Mouse (Mus musculus) liver, embryonic 15.5 days (tissue): ENCODE data around the gene Lims1. TPM values are rescaled to one million over a fixed set of nuclear protein-coding genes. Genes with fewer than 3 reads are reported as not detected.

Experiments
- ATAC-seq: fragments of 200-750 bp; cut with Nextera tagmentation; 2 replicates; pipeline ENCODE4 v1.8.0; 2017; ENCODE audit warnings: moderate number of reproducible peaks, mild to moderate bottlenecking, moderate library complexity; ENCODE audit not compliant: insufficient read depth
- H3K27ac ChIP-seq: fragments of 300-500 bp; sonication (generic); replicated peaks from 2 replicates; pipeline ENCODE4 v1.5.1; 2015; ENCODE audit warnings: mild to moderate bottlenecking, inconsistent platforms
- H3K27me3 ChIP-seq: fragments of 300-500 bp; sonication (generic); 2 replicates; pipeline ENCODE4 v1.6.1; 2015; ENCODE audit warnings: mild to moderate bottlenecking, inconsistent platforms
- H3K36me3 ChIP-seq: fragments of 300-500 bp; sonication (generic); replicated peaks from 2 replicates; pipeline ENCODE4 v1.6.1; 2015; ENCODE audit warnings: moderate library complexity, mild to moderate bottlenecking, inconsistent platforms
- H3K4me1 ChIP-seq: fragments of 300-500 bp; sonication (generic); replicated peaks from 2 replicates; pipeline ENCODE4 v1.6.1; 2015; ENCODE audit warnings: inconsistent platforms
- H3K4me2 ChIP-seq: fragments of 300-500 bp; sonication (generic); 2 replicates; pipeline ENCODE4 v1.6.1; 2015; ENCODE audit warnings: moderate library complexity, mild to moderate bottlenecking, inconsistent platforms
- H3K4me3 ChIP-seq: fragments of 300-500 bp; sonication (generic); replicated peaks from 2 replicates; pipeline ENCODE4 v1.5.1; 2015; ENCODE audit warnings: mild to moderate bottlenecking, inconsistent platforms
- H3K9ac ChIP-seq: fragments of 300-500 bp; sonication (generic); 2 replicates; pipeline ENCODE4 v1.6.1; 2015; ENCODE audit warnings: moderate library complexity, mild to moderate bottlenecking, inconsistent platforms
- H3K9me3 ChIP-seq: fragments of 300-500 bp; sonication (generic); replicated peaks from 2 replicates; pipeline ENCODE4 v1.6.1; 2016; ENCODE audit warnings: inconsistent platforms
- WGBS: fragments of 180-500 bp; shearing (Covaris S2); methylation state at CpG from one replicate; pipeline ENCODE4 v1.1.7; 2015; ENCODE audit warnings: mixed read lengths; ENCODE audit not compliant: insufficient replicate concordance; 5-methylcytosine and 5-hydroxymethylcytosine counted together
- polyA plus RNA-seq: library from polyadenylated mRNA; unstranded; fragments of >200 nt; fragmentation: Nextera tagmentation; extraction: Ambion mirVana; gene quantifications from 2 replicates; pipeline ENCODE4 v1.2.1, GENCODE M21; 2015

Gene Lims1
- polyA plus RNA-seq, 1 experiment from 2014 or later, result 85.4 TPM

DNA sequence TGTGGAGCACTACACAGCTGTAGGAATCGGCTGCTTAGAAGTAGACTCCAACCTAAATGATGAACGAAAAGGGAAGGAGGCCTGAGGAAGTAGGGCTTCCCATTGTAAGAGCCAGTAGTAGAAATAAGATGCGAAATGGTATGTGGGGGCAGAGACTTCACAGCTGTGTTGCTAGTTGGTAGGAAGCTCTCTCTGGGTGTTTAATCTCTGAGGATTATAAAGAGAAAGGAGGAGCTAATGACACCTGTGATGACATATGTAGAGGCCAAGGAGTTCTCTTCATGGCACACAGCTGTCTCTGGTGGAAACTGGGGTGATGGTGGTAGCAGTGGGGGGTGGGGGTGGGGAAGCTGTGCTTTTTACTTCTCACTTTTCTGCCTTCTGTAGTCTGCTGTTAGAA lies 27.3 kb downstream of the Lims1 start:
- WGBS, result 33% methylated on average over 3 of the region's 3 CpGs
- H3K27ac ChIP-seq, result peak overlapping the region; percentile 54
- H3K27me3 ChIP-seq, result no peaks in the 10 kb centered on the region
- no peak overlapping the region for H3K9ac ChIP-seq
- no peak overlapping the region for H3K4me2 ChIP-seq
- no peaks in the 10 kb centered on the region for H3K36me3 ChIP-seq
- no peaks in the 10 kb centered on the region for H3K9me3 ChIP-seq
- H3K4me3 ChIP-seq, result no peak overlapping the region
- H3K4me1 ChIP-seq, result peaks cover 32% of the 10 kb centered on the region
- ATAC-seq, result no peak

DNA sequence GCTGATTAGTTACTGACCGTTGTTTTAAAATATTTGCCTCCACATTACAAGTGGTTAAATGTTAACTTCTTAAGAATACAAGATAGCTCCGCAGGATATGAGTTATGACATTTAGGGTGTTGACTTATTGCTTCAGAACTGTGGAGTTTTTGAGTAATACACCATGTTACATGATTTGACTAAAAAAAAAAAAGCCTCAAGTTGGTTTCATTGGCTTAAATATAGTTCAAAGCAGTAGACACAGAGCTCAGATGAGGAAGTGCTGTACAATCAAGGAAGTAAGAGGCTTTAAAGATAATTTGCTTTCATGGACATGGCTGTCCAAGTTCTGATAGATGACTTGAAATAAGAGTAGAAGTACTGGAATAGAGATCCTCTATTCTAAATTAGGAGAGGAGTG lies 28.4 kb downstream of the Lims1 start:
- H3K27me3 ChIP-seq, result no peaks in the 10 kb centered on the region
- H3K9ac ChIP-seq, result no peak overlapping the region
- 18% methylated on average over 2 of the region's 2 CpGs for WGBS
- no peaks in the 10 kb centered on the region for H3K9me3 ChIP-seq
- H3K4me2 ChIP-seq, result 0 out of 2 replicates have a peak overlapping the region, but pooled peaks have one; percentile 2
- H3K36me3 ChIP-seq, result no peaks in the 10 kb centered on the region
- H3K27ac ChIP-seq, result peak overlapping the region; percentile 41; the same call in 1 of the 2 replicates
- peak overlapping the region; percentile 11; the same call in 1 of the 2 replicates for H3K4me3 ChIP-seq
- peaks cover 28% of the 10 kb centered on the region for H3K4me1 ChIP-seq
- no peak for ATAC-seq

DNA sequence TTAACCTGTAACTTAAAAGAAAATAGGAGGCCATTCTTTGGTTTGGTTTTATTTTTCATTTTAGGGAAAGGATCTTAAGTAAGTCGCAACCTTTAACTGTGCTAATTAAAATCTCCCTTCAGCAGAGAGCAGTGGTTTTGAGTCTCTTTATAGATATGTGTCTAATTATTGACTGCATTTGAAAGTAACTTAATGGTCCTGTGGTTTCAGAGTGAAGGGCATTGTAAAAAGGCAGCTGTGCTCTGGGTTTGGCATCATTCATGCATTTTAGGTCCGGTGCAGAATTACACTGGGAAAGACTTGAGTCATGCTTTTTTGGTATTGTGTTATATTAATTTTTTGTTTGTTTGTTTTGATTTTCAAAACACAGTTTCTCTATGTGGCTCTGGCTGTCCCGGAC lies 29.1 kb downstream of the Lims1 start:
- Histone ChIP-seq H3K4me2 (no peak overlapping the region), H3K4me3 (0 out of 2 replicates have a peak overlapping the region, but pooled peaks have one; percentile 1), H3K4me1 (peaks cover 28% of the 10 kb centered on the region), H3K27me3 (no peaks in the 10 kb centered on the region), H3K27ac (no peak overlapping the region), H3K36me3 (no peaks in the 10 kb centered on the region), H3K9me3 (no peaks in the 10 kb centered on the region), H3K9ac (no peak overlapping the region)
- ATAC-seq, result no peak
- WGBS, result 62% methylated on average over 3 of the region's 3 CpGs

DNA sequence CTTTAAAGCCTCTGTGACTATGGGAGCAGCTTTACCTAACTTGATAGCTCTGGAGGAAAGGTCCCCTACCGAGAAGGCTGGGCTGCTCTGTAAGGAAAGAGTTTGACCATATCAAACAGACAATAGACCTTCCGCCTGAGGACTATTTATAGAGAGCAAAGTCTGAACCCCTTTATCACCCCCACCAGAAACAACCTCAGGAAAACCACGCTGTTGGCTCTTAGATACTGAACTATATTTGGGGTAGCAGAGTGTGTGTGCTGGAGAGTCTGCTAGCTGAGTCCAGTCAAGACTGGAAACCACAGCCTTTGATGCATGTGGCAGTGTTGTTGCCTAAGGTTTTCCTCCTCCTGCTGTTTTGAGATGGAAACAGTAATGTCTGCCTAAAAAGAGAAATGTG lies 31.3 kb downstream of the Lims1 start:
- peaks cover 30% of the 10 kb centered on the region for H3K4me1 ChIP-seq
- no peaks in the 10 kb centered on the region for H3K27me3 ChIP-seq
- no peak overlapping the region for H3K9ac ChIP-seq
- H3K4me2 ChIP-seq, result peak overlapping the region; percentile 36
- peak; percentile 73 for ATAC-seq
- no peak overlapping the region for H3K4me3 ChIP-seq
- no peaks in the 10 kb centered on the region for H3K9me3 ChIP-seq
- H3K36me3 ChIP-seq, result 0 out of 2 replicates have a peak, but pooled peaks cover 3% of the 10 kb centered on the region
- peak overlapping the region; percentile 51; the same call in 1 of the 2 replicates for H3K27ac ChIP-seq
- WGBS, result 3% methylated on average over 3 of the region's 3 CpGs

DNA sequence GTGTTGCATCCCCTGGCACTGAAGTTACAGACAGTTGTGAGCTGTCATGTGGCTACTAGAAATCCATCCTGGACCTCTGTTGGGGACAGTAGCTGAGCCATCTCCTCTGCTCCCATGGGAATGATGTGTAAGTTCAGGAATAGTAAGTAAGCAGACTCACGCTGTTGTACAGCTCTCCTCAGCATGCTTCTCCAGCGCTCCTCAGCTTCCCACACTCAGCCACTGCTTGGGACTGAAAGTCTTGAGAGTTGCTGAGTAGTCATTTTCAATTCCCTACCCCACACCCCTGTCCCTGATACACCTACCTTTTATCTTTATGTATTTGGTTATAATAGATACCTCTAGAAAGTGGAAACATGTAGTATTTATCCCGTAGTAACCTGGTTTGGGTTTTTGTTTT lies 33.2 kb downstream of the Lims1 start:
- ATAC-seq, result no peak
- Histone ChIP-seq H3K9ac (no peak overlapping the region), H3K27ac (no peak overlapping the region)

DNA sequence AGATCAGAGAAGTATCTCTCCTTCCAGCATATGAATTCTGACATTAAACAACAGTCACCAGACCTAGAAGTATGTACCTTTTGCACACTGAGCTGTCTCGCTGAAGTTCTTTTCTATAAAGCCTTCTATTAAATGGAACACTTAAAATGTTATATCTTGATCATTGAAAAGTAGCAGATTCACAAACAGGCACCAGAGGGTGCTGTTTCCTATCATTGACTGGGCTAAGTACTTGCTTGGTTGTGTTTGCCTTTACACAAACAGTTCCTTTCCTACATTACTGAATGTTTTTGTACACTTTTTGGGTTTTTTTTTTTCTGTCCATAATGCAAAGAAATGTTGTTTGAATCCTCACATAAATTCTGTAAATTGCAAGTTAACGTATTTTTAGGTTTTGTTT lies 35.9 kb downstream of the Lims1 start:
- H3K27ac ChIP-seq, result no peak overlapping the region
- H3K36me3 ChIP-seq, result 0 out of 2 replicates have a peak, but pooled peaks cover 3% of the 10 kb centered on the region
- H3K9ac ChIP-seq, result no peak overlapping the region
- ATAC-seq, result no peak
- H3K4me1 ChIP-seq, result peaks cover 33% of the 10 kb centered on the region
- no peak overlapping the region for H3K4me3 ChIP-seq
- no peaks in the 10 kb centered on the region for H3K9me3 ChIP-seq
- 45% methylated on average over 2 of the region's 2 CpGs for WGBS
- H3K4me2 ChIP-seq, result no peak overlapping the region
- H3K27me3 ChIP-seq, result no peaks in the 10 kb centered on the region

More for the DNA sequence above, 33.2 kb downstream of the Lims1 start:
- Histone ChIP-seq H3K9me3 (no peaks in the 10 kb centered on the region), H3K27me3 (no peaks in the 10 kb centered on the region), H3K4me2 (no peak overlapping the region), H3K4me3 (no peak overlapping the region), H3K36me3 (0 out of 2 replicates have a peak, but pooled peaks cover 3% of the 10 kb centered on the region), H3K4me1 (peaks cover 32% of the 10 kb centered on the region)
- 82% methylated on average over 3 of the region's 3 CpGs for WGBS

DNA sequence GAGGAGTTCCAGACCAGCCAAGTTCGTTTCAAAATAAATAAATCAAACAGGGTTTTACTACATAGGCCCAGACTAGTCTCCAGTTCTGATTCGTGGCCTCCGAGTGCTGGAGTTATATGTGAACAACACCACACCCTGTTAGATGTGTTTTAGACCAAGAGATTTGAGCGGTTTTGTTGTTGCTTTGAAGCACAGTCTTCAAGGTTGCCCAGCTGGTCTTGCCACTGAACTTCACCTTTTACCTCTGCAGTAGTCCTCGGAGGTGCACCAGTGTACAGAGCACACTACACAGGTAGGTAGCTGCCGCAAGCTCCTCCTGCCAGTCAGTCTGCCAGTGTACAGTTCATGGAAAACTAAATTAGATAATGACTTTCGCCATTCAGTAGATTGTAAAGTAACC lies 36.7 kb downstream of the Lims1 start:
- Histone ChIP-seq H3K27ac (no peak overlapping the region), H3K4me2 (no peak overlapping the region), H3K36me3 (0 out of 2 replicates have a peak, but pooled peaks cover 3% of the 10 kb centered on the region), H3K9ac (no peak overlapping the region), H3K4me3 (no peak overlapping the region), H3K9me3 (no peaks in the 10 kb centered on the region), H3K27me3 (no peaks in the 10 kb centered on the region), H3K4me1 (peaks cover 32% of the 10 kb centered on the region)
- WGBS, result 72% methylated on average over 7 of the region's 7 CpGs
- ATAC-seq, result no peak

DNA sequence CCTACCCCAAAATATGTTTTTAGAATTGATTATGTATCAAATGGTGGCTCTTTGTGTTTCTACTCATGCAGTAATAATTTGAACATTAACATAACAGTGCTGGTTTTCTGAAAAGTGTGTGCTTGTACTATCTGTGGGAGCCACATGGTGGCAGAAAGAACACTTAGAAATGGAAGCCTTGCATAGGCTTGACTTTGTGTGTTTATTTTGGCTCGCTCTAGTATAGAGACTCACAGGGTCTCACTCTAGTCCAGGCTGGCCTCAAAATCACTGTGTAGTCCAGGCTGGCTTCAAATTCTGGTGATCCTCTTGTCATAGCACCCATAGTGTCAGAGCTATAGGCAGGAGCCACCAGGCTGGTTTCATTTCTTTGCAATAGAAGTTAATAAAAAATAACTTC lies 39.5 kb downstream of the Lims1 start:
- Histone ChIP-seq H3K27me3 (no peaks in the 10 kb centered on the region), H3K4me2 (no peak overlapping the region), H3K4me3 (no peak overlapping the region), H3K9ac (no peak overlapping the region), H3K27ac (no peak overlapping the region), H3K9me3 (no peaks in the 10 kb centered on the region), H3K36me3 (0 out of 2 replicates have a peak, but pooled peaks cover 7% of the 10 kb centered on the region), H3K4me1 (peaks cover 54% of the 10 kb centered on the region)
- no peak for ATAC-seq
- 38% methylated on average over 1 of the region's 1 CpGs for WGBS

DNA sequence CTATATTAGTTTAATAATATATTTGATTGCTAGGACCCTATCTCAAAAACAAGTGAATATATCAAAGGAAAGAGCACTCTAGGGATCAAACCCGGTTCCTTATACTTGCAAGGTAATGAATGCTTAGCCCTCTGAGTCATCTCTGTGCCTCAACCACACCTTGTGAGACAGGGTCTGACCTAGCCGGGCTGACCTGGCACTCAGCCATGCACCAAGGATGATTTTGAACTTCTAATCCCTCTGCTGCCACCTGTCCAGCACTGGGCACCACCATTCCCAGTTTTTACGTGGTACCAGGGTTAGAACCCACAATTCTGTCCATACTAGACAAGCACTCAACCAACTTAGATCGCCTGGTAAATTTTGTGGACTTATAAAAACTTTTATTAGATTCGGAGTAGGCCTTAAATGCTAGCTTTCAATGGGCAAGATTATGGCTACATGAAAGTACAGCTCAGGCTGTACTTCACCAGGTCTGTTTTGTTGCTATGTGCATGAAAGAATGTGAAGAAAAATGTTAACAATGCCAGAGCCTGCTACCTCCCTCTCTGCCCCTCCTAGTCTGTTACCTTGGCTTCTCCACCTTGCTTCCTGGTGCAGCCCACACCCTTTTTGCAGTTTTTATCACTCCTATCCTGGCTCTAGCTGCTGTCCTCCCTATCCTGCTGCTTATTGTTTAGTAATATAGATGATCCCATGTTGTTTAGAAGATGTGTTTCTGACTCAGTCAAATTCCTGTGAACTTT lies 41.7 kb downstream of the Lims1 start:
- 0 out of 2 replicates have a peak, but pooled peaks cover 4% of the 10 kb centered on the region for H3K36me3 ChIP-seq
- H3K4me2 ChIP-seq, result no peak overlapping the region
- H3K27ac ChIP-seq, result peak overlapping the region; percentile 30
- no peaks in the 10 kb centered on the region for H3K9me3 ChIP-seq
- 0 out of 2 replicates have a peak overlapping the region, but pooled peaks have one; percentile 9 for H3K9ac ChIP-seq
- no peak overlapping the region for H3K4me3 ChIP-seq
- 53% methylated on average over 5 of the region's 5 CpGs for WGBS
- H3K4me1 ChIP-seq, result peaks cover 71% of the 10 kb centered on the region
- no peak for ATAC-seq
- H3K27me3 ChIP-seq, result no peaks in the 10 kb centered on the region

DNA sequence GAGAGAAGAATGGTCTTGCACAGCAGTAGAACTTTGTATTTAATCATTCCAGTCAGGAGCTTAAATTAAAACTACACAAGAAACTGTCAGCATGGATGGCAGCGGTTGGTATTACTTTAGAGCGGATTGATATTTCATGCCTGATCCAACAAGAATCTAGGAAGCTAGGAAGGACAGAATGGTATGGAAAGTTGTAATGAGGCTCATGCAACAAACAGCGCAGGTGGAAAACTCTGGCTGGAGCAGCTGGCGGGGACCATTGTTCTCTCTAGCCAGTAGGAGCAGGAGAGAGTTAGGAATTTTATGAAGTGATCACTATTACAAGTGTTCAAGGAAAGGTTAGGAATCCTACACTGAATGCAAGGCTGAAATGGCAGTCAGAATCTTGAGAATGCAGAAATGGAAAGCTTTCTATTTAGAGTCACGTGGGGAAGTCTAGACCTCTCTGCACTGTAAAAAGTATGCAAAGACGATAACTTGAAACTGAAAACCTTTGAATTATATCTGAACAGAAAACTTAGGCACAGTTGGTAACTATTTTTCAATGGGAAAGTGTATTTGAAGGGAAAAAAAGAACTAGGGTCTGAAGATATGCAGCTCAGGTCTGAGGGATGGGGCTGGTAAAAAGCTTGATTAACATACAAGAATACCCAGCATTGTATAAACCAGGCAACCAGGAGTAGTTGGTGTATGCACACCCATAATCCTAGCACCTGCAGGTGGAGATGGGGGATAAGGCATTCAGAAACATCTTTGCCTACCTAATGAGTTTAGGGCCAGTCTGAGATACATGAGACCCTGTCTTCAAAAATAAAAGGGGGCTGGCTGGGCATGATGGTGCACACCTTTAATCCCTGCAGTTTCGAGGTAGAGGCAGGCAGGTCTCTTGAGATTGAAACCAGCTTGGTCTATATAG lies 45.8 kb downstream of the Lims1 start:
- Histone ChIP-seq H3K27me3 (no peaks in the 10 kb centered on the region), H3K9ac (peak overlapping the region; percentile 31; the same call in 1 of the 2 replicates), H3K4me2 (peak overlapping the region; percentile 54), H3K9me3 (no peaks in the 10 kb centered on the region), H3K27ac (peak overlapping the region; percentile 94), H3K4me1 (peaks cover 90% of the 10 kb centered on the region), H3K36me3 (0 out of 2 replicates have a peak, but pooled peaks cover 4% of the 10 kb centered on the region), H3K4me3 (peak overlapping the region; percentile 17)
- ATAC-seq, result peak; percentile 35
- WGBS, result 69% methylated on average over 7 of the region's 7 CpGs

DNA sequence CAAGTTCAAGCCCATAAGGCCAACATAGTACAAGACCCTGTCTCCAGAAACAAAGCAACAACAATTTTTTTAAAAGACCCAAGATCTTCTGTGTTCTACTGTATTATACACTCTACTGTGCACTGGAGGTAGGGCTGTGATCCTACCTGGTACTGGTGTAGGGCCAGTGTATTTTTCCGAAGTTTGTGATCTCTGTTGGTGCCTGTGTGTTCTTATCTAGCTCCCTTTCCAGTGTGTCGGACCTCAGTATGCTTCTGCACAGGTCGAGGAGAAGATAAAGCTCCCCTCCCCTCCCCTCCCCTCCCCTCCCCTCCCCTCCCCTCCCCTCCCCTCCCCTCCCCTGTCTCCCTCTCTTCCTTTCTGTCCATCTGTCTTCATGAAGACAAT lies 46.4 kb downstream of the Lims1 start:
- H3K27ac ChIP-seq, result peak overlapping the region; percentile 94
- no peaks in the 10 kb centered on the region for H3K27me3 ChIP-seq
- H3K4me1 ChIP-seq, result peaks cover 91% of the 10 kb centered on the region
- H3K36me3 ChIP-seq, result 0 out of 2 replicates have a peak, but pooled peaks cover 4% of the 10 kb centered on the region
- peak overlapping the region; percentile 66 for H3K4me2 ChIP-seq
- ATAC-seq, result peak; percentile 79
- H3K4me3 ChIP-seq, result peak overlapping the region; percentile 17
- peak overlapping the region; percentile 31; the same call in 1 of the 2 replicates for H3K9ac ChIP-seq
- WGBS, result 2% methylated on average over 3 of the region's 3 CpGs
- H3K9me3 ChIP-seq, result no peaks in the 10 kb centered on the region
